Mouse (Mus musculus) brain, adult 2 months (tissue): ENCODE measurements around the gene Nol4l.

Experiments used
- DNase-seq: peaks from one replicate; pipeline ENCODE4 v3.0.0; 2011; ENCODE audit warnings: low read depth, low spot score

Gene Nol4l

DNA sequence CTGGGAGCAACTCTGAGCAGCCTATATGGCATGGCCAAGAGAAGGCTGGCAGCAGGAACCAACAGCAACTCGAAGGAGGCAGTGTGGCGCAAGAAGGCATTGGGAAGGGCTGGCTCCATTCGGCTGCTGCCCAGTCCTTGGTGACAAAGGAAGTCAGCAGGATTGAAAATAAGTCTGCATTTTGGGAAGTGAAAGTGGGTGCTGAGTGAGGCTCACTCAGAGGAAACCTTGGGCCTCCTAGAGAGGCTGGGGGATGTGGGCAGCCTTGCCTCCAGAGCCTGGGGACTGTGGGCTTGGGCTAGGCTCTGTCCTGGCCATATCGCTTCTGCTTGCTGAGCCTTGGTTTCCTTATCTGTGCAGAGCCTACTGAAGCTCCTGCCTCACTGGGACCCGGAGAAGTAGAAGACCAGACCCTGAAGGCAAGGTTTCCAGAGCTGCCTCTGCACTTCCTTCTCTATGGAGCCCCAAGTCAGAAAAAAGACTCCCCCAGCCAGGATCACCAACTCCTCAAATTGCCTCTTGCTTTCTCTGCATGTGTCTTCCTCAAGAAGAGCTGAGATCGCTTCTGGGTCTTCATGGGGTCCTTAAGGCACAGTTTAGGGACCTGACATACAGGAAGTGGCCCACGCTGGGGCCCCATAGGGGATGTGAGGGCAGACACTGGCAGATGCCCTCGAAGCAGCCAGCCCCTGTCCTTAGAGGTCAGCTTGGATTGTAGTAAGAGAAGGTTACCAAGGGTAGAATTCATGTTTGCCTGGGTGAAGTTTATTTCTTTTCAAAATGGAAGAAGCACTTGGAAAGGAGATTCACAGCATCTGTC lies 14.3 kb upstream of the Nol4l start:
- DNase-seq, result peak; percentile 43

DNA sequence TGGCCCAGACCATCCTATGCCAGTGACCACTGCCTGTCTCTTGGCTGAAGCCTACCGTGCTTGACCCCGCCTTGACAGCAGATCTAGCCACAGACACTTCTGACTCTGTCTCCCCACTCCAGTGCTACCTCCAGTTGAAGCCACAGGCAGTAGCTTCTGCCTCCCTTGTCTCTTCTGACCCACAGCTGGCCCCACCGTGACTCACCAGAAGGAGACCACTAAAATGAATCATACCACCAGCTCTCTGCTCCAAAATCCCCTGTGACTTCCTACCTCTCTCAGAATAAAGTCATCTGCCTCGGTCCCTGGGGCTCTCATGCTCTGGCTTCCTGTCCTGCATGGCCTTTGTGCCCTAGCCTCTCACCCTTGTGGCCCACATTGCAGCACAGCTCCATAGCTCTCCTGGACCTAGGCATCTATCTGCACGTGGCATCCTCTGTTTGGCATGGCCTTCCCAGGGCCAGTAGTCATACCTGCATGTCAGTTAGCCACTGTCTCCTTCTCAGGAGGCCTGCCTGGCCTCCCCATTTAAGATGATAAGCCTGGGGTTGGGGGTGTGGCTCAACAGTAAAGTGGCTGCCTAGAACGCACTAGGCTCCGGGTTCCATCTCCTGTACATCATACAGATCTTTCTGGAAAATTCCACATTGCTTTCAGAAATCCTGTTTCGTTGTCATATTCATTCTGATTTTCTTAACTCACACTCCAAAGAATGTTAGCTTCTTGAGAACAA lies 13.3 kb upstream of the Nol4l start:
- DNase-seq, result no peak

DNA sequence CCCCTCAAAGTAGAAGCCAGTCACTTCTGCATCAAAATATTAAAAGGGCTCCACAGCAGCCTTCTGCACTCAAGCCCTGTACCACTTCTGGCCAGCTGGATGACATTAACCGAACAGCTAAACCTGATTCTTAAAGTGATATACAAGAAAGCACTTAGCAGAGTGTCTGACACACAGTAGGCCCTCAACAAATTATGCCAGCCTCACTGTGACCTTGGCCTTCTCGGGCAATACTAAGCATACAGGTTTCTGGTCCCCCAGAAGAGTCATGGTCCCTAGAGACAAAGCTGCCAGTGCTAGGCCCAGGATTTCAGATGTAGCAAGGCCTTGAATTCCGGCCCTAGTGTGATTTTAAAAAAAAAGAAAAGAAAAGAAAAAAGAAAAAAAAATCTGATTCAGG lies 9.1 kb upstream of the Nol4l start:
- DNase-seq, result no peak

DNA sequence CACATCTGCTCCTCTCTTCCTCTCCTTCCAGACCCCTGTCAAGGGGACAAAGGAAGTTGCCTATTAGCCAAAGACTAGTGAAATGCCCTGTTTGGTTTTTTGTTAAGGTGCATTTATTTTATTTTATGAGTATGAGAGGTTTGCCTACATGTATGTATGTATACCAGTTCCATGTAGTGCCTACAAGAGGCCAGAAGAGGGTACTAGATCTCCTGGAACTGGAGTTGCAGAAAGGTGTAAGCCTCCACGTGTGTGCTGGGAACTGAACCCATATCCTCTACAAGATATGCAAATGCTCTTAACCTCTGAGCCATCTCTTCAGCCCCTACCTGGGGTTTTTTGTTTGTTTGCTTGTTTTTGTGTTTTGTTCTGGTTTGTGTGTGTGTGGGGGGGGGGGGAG lies 4.2 kb upstream of the Nol4l start:
- no peak for DNase-seq

DNA sequence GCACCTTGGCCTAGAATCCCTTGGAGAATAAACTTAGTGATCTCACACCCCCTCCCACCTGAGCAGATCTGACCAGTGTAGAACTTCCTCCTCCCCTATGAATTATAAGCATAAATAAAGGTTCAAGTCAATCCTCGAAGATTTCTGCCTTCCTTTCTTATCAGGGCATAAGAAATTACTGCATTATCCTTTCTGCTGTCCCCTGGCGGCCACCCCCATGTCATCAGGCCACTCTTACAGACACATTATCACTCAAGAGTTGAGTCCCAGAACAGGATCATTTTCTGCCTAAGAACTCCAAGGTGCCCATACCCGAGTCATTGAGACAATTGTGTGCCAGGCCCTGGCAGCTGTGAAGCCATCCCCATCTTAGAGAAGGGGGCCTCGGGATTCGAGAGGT lies 1.2 kb upstream of the Nol4l start:
- DNase-seq, result no peak

DNA sequence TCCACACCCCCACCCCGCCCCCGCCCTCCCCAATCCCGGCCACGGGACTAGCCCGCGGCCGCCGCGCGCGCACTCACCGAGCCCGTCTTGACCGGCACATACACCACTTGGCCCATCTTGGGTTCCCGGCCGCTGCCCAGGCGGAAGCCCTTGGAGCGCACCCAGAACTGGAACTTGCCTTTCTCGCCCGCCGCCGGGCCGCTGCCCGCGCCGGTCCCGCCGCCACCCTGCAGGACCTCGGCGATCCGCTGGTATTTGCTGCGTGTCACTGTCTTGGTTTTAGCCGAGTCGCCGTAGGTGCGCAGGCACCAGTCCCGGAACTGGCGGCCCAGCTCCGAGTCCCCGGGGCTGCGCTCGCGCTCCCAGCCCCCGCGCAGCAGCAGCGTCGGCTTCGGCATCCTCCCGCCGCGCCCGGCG lies 398 bp downstream of the Nol4l start:
- DNase-seq, result no peak

DNA sequence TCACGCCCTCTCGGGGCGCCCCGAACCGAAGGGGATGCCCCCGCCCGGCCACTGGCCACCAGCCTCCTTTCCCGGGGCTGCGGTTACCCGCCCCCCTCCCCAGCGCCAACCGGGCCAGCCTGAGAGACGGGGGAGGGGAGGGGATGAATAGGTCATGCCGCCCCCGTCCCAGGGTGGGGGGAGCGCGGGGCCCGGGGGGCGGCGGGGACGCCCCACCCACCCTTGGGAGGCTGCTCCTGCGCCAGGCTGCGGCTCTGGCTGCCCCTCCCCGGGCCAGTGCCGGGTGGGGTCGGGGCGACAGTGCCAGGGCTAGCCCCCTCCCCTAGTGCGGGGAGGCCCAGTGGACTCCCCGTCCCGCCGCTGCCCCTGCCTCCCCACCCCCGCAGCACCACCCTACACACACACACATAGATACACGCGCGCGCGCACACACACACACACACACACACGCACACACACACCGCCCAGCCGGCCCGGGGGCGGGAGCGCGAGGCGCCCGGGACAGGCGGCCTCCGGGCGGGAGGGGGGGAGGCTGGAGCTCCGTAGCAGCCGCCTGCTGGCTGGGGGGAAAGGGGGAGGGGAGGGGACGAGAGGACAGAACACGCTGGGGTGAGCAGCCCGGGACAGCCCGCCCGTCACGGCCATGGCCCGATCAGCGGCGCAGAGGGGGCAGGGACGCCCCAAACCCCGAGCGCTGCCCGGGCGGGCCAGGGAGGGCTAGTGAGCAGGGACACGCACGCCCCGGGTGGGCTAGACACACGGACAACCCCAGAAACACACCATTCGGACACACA lies 1.0 kb downstream of the Nol4l start:
- peak; percentile 74 for DNase-seq

DNA sequence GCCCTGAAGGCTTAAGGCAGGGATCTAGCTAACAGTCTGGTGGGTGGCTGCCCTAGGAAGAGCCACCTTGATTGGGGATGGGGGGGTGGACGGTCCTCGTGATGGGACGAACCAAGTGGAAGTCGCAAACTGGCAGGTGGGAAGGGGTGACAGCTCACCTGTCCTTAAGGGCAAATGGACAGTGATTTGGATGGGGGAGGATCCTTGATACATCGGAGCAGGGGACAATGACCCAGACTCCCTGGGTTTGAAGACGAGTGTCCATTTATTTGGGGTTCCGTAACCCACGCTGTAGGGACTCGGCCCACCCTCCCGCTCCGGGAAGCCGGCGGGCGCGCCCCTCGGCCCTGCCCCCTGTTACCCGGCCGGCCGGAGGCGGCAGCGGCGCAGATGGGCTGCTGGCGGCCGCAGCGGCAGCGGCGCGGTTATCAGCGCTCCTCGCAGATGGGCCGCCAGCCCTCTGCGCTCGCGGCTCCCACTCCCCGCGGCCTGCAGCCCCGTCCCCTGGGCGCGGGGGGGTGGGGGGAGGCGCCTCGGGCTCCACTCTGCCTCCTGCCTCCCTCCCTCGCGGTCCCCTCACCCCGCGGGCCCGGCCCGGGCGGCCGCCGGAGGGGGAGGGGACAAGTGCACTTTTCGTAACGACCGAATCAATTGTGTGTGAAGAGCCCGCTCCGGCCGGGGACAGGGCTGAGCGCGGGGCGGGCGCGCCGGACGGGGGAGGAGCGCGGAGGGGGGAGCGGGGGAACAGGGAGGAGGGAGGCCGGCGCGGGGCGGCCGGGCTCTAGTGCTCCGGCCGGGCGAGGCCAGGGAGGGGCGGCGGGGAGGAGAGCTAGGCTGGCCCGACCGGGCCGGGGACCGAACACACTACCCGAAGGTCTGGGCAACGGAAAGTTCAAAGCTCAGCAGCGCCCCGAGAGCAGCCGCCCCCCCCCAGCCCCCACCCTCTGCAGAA lies 1.9 kb downstream of the Nol4l start:
- no peak for DNase-seq

DNA sequence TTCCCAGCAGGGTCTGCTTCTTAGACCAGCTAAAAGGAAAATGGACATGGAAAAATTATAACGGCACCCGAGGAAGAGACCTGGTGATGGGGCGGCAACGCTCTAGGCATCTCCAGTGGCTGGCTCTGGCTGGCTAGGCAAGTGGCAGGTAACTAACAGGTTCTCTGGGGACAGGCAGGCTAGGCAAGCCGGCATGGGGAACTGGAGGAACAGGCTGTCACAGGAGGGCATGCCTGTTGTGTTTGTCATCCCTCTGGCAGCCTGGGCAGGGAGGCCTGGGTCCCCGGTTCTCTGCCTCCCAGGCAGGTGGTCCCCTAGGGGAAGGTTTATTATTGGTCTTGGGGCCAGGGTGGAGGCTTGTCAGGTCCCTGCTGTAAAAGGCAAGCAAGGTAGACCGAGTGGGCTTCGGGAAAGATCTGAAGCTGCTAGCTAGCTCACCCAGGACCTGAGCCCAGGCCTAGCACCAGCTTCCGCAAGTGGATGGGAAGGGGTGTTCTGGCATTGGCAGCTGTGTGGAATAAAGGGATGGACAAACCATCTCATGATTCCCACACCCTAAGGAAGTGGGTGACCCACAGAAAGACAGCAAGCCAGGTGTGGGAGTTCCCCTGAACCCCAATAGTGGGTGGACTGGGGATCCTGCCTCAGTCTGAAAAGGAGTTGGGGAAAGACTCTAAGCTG lies 2.8 kb downstream of the Nol4l start:
- DNase-seq, result no peak

DNA sequence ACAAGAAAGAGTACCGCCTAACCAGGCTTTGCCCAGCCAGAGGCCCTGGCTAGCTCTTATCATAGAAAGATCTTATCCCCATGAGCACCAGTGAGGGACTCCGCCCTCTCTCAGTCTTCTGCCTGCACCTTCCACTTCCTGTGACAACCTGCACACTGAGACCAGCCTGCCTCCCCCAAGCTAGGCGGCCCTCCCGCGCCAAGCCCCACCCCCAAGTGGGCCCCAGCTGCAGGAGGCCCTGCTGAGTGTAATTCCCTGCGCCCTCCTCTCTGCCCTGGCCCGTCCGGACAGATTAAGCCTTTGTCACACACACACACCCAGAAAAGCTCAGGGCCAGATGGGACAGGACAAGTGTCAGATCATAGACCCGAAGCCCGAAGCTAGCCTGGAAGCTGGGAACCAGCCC lies 3.9 kb downstream of the Nol4l start:
- no peak for DNase-seq

DNA sequence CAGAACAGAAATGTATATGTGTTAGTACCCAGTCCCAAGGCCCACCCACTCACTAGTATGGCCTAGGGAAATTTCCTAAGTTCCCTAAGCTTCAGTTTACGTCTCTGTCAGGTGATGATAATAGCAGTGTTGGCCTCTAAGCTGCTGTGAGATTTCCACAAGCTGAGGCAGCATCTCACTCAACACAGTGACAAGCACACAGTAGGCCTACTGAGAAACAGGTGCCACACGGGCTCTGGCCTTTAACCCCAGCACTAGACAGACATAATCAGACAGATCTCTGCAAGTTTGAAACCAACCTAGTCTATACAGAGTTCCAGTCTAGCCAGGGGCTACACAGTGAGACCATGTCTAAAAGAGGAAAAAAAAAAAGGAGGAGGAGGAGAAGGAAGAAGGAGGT lies 5.0 kb downstream of the Nol4l start:
- DNase-seq, result no peak

DNA sequence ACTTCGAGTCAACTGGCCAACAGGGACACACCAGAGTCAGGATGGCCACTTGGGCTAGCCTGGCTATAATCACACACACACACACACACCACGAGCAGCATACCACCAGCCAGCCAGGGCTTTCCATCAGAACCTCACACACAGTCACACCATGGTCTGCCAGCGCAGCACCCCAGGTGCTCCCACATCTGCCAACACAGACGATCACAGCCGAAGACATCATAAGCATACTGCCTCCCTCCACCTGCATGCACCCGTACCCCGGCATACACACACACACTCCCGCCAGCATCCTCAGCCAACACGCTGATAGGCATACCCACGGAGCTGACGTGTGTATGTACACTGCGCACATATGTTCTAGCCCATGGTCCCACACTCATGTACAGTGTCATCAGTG lies 6.1 kb downstream of the Nol4l start:
- no peak for DNase-seq

DNA sequence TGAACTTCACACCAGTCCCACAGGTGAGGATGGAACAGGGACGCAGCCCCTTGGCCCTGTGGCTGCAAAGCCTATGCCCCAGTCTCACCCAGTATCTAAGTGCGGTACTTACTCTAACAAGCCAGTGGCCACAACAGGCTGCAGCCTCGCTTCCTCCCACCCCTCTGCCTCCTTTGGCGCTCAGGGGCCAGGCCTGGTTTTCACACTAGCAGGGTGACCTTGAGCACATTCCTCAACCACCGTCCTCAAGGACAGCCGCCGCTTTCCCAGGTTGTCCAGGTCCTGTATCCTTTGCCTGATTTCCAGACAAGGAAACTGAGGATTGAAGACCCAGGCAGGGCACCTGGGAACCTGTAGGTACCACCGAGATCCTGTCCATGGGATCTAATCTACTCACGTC lies 6.6 kb downstream of the Nol4l start:
- no peak for DNase-seq

DNA sequence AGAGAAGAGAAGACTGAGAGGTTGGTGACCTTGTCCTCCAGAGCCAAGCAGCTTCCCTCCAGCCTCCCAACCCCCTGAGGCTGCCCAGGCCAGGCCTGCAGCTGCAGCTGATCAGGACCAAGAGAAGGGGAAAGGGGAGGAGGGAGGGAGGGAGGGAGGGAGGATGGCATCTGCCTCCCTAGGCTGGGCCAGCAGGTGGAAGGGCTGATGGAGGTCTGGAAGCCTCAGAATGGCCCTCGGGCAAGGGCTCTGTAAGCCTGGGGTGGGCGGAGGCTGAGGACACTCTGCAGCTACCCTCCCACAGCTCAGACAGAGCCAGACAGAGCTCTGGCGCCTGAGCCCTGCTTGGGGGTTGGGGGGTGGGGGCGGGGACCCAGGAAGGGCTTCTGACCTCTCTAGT lies 7.5 kb downstream of the Nol4l start:
- no peak for DNase-seq

DNA sequence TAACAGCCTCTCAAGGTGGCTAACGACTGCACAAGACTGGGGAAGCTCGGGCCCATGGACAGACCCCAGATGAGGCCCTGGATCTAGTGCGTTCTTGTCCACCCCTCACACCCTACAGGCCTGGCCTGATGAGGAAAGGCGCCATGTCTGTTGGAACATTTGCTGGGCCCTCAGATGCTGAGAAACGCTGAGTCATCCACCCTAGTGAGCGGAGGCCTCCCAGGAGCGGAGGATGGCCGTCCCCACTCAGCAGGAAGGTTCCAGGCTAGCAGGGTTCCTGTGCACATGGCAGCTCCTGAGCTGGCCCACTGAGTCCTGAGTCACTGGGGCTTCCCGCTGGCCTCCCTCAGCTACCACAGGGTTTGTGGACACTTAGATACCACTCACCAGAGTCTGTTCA lies 9.7 kb downstream of the Nol4l start:
- peak; percentile 75 for DNase-seq

DNA sequence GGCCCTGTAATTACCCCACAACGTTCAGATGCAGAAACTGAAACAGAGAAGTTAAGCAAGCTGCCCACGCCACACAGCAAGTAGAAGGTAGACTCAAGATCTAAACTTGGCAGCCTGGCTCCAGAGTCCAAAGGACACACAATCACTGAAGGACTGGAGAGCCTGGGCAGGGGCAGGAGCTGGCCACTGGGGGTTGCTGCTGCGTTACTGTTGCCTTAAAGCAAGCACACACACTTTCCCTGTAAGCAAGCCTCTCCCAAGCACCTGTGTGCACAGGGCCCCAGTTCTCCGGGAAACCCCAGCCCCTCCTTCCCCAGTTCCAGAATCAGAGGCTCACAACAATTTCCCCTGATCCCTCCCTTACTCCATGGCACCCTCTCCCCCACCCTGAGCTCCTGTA lies 12.8 kb downstream of the Nol4l start:
- no peak for DNase-seq

DNA sequence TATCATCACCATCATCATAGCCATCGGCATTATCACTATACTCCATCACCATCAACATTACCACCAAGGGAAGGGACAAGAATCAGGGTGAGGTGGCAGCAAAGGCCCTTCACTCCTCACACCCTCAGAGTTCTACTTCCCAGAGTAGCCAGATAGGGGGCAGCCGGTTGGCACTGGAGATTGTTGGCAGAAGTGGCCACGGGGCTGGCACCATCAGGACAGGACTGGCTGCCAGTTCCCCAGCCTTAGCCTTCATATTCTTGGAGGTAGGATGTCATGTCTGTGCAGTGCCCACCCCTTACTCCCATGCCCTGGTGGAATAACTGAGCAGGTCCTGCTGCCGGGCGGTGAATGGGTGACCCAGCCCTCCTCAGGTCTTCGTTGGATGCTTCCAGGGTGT lies 14.2 kb downstream of the Nol4l start:
- peak; percentile 66 for DNase-seq

DNA sequence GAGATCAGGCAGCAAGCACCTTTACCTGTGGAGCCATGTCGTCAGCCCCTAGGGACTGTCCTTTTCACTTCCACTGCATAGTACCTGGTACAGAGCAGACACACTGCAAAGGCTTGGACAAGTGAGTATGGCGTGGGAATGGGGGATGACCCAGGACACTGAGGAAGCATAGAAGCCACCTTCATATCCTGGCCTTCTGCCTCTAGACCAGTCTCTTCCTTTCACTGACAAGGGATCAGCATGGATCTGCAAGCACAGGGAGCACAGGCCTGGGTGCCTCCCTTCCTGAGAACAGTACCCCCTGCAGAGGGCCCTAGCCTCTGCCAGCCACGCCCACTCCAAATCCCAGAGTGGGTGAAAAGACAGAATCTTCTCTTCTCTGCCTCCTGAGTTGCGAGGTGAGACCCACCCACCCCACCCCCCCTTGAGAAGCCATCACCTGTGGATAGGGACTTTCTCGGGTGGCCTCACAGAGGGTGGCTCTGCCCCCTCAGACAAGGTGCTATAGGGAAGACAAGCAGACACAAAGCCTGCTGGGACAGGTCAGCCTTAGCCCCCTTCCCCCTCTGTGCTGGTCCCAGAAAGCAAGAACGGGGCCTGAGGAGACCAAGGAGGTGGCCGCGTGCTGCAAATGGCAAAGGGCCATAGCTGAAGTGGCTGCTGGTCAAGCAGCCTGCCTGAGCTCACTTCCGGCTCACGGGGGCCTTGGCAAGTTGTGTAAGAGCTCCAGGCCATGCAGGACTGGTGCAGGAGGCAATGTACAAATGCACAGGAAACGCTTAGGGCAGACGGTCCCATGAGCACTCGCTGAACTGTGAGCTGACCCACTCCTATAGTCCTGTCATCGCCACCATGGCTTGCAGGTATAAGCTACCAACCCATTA lies 15.0 kb downstream of the Nol4l start:
- peak; percentile 66 for DNase-seq

DNA sequence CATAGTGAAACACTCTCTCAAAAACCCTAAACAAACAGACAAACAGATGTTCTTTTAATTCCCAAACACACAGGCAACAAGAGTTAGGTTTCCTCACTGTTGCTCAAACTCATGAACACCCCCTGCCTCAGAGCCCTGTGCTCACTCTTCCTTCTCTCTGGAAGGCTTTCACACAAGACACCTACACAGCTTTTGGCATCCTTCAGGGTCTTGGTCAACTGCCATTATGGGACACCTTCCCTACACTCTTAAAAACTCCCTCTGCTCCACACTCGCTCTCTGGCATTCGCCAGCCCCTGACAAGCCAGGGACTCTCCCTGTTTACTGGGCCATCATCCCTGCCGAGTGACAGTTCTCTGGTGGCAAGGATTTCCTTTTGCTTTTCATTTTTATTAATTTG lies 15.8 kb downstream of the Nol4l start:
- DNase-seq, result peak; percentile 70
